Mouse (Mus musculus) CD8-positive naive resting alpha-beta T cell, adult 2 months (primary cell): Measurements from ENCODE around the gene Chmp4b.

ENCODE experiments used
- DNase-seq, 2 experiments: peaks; one replicate each; pipeline ENCODE4 v3.0.0; 2022; ENCODE audit warnings: low read depth in 2 of 2, low spot score in 2 of 2

Chmp4b gene

GRCm38 (mm10) chr2:154651363-154651762 is at the start of gene Chmp4b:
TSS of gene Chmp4b (plus strand) at chr2:154651705.
- DNase-seq, result no peak

DNA sequence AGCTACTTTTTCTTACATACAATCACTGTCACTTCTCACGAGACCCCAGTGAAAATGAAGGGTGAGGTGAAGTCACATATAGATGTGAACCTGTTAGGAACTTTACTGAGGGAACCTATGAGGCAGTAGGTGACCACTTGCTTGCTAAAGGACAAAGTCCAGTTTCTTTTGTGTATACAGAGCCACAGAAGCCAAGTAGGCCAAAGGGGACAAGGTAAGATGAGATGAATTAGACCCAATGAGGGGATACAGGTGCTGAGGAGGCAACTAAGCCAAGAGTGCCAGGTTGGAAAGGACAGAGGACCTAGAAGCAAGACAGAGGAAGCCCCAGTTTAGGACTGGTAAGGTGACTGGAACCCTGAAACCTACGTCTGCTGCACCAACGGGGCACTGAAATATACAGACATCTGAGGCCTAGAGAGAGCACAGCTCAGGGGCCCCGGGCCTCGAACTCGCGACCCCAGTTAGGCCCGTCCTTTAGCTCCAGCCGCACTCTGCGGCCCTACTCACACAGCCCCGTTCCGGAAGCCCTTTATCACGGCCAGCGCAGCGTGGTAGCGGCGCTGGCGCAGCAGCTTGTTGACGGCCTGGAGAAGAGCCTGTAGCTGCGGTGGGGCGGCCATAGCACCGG is 48.4 kb upstream of the Chmp4b start:
- DNase-seq, result no peak

GRCm38 (mm10) chr2:154603638-154604153 is 47.8 kb upstream of the Chmp4b start, which contains the start of gene Pxmp4:
TSS of gene Pxmp4 (minus strand) at chr2:154603708.
- peak; percentile 94 to 98 for DNase-seq

DNA sequence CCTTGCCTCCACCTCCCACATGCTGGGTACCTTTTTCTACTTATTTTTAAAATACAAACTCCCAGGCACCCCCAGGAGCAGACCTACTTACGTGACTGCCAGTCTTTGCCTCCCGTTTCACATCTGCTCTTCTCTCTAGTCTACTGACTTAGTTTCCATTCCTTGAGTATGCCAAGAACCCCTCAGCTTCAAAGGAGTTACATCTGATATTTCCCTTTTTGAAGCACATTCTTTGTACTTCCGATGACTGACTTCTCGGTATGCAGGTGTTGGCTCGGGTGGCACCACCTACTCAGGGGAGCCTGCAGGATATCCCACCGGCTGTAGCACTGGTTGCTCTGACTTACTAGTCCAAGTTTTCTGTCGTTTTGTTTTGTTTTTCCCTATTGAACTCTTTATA is 47.3 kb upstream of the Chmp4b start:
- DNase-seq, result peak in 1 of 2 experiments; percentile 19

DNA sequence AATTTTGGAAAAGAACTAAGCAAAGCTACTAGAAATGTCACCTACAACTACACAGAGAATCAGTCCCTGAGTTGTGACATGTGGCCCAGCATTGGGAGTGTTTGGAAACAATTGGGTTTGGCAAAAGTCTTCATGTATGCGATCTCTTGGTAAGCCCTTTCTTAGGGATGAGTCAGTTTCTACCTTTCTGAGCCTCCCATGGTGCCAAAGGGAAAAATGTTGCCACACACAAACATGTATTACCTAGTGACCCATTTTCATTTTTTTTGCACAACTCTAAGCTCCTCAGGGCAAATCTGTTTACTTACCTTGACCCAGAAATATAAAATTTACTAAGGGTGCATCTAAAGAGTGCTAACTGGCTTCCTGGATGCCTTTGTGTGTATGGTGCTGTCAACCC is 44.5 kb upstream of the Chmp4b start:
- DNase-seq, result no peak

DNA sequence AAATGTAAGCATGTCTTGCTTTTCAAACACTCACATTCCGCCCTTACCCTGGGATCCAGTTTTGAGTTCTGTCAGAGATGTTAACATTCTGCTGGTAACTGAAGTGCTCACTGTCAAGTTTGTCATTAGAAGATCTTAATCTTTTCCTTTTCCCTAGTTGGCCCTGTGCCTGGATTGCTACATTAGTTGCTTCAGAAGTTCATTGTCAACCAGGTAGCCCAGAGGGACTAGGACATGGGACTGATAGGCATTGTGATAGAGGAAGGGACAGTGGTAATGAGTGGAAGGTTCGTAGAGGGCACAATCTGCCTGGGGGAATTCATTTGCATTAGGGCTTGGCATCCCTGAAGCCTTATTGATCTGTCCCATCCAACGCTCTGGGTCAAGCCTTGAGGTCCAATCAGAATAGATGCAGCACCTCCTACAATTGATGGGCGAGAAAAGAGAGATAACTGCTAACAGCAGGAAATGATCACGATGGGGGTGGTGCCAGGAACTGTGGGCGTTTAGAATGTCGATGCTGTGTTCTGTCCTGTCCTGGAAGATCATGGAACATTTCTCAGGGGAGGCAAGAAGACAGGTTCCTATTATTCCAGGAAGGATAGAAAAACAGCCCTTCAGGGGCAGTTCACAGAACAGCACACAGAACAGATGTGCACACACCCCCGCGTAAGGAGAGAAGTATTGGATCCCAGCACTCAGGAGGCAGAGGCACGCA is 42.3 kb upstream of the Chmp4b start:
- DNase-seq, result no peak

GRCm38 (mm10) chr2:154613118-154614115 is 38.1 kb upstream of the Chmp4b start, which contains the start of the genes Zfp341 and 4930519P11Rik:
TSS of gene Zfp341 (plus strand) at chr2:154613297.
TSS of gene 4930519P11Rik (minus strand) at chr2:154613437.
- peak; percentile 84 to 85 for DNase-seq

- DNase-seq, result no peak
Measured at GRCm38 (mm10) chr2:154614841-154615576, 36.5 kb upstream of the Chmp4b start.

DNA sequence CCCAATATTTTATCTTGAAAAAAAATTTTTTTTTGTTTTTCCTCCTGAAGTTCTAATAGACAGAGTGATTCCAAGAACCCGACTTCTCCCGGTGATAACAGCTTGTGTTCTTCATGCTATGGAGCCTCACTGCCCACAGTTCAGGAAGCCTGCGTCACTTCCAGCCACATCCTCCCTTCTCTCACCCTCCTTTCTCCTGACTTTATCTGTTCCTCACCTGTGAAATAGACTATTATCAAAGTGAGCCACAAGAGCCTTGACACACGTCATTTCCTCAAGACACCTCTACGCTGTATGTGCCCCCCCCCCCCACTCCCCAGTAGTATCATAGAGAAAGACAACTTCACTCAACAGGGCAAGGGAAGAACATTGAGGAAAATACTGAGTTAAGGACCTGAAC is 35.8 kb upstream of the Chmp4b start:
- peak in 1 of 2 experiments; percentile 35 for DNase-seq

- no peak for DNase-seq
Measured at GRCm38 (mm10) chr2:154617061-154617460, 34.4 kb upstream of the Chmp4b start.

GRCm38 (mm10) chr2:154621684-154622083 is 29.8 kb upstream of the Chmp4b start:
- no peak for DNase-seq

DNA sequence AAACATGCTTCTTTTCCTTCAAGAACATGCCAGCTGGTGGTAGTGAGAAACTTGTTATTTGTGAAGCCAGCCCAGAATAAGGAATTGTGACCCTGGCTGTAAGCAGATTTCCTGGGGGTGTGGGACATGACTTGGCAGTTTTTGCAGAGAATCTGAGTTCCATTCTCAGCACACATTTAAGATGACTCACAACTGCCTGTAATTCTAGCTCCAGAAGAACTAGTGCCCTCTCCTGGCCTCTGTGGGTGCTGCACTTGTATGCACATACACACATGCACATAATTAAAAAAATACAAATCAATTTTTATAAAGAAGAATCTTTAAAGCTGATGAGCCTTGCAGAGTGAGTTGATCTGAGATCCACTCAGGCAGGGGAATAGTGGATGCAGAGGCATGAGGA is 27.4 kb upstream of the Chmp4b start:
- DNase-seq, result peak in 1 of 2 experiments; percentile 20

DNA sequence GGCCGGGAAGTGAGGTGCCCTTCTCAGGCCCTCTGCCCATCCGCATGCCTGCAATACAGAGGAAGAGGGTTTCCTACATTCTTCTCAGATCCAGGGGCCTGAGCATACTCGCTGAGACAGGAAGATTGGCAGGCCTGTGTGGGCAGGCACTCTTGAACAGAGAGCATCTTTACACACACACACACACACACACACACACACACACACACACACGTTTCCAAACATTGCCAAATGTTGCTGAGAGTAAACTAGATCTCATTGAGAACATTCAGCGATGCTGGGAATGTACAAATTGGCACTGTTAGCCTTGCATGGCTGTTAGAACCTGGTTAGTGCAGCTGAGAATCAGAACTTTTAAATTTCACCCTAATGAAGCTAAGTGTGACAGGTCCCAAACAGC is 21.0 kb upstream of the Chmp4b start:
- no peak for DNase-seq

DNA sequence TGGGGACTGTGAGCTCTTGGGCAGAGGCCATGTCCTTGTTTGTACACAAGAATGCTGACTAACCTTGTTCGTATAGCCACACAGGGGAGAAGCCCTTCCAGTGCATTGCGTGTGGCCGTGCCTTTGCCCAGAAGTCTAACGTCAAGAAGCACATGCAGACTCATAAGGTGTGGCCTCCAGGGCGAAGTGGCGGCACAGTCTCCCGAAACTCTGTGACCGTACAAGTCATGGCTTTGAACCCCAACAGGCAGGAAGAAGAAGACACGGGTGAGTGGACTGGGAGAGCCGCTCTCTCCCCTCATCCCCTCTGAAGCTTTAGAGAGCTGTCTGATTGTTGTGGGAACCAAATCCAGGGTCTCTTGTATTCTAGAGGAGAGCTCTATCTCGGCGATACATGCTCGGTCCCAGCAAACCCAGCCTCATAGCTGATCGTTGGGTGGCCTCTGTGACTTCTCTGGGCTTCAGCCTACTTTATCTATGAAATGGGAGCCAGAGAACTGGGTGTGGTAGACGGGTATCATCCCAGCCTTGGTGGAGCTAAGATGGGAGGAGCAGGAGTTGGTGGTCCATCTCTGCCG is 19.2 kb upstream of the Chmp4b start:
- DNase-seq, result no peak

- no peak for DNase-seq
Measured at GRCm38 (mm10) chr2:154633039-154633742, 18.3 kb upstream of the Chmp4b start.

GRCm38 (mm10) chr2:154633876-154634644 is 17.4 kb upstream of the Chmp4b start:
- no peak for DNase-seq

GRCm38 (mm10) chr2:154635826-154636225 is 15.7 kb upstream of the Chmp4b start:
- DNase-seq, result no peak

DNA sequence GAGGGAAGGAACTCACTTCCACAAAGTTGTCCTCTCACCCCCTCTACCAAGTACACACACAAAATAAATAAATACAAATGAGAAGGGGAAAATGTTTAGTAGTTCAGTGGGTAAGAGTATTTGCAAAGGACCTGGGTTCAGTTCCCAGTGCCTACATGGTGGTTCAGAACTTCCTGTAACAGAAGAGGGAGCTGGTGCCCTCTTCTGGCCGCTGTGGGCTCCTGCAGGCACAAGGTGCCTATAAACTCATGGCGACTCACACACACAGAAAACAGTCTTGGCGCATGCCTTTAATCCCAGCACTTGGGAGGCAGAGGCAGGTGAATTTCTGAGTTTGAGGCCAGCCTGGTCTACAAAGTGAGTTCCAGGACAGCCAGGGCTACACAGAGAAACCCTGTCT is 13.0 kb upstream of the Chmp4b start:
- no peak for DNase-seq

DNA sequence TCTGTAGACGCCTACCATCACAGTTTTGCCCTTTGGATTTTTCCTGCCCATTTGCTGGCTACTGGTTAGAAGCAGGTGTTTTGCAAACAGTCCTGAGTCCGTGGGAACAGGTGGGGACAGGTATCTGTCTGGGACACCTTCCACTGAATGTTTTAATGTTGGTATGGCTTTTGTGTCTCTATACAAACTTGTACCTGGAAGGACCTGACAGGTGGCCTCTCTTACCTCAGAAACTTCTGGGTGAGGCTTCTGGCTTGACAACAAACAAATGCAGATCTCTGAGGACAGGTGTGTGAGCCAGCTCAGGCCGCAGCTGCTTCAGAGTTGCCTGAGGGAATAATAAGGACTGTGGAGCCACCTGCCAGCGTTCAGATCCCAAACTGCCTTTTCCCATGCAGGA is 12.4 kb upstream of the Chmp4b start:
- DNase-seq, result no peak
